Mouse (Mus musculus): ENCODE measurements at regions not wholly inside any gene's neighbourhood (a gene's known extent, or its start where the extent isn't known, plus 50 kb on each side); places are given as distances from the start of the nearest gene placed in this dataset.

GRCm38 (mm10) chr4:72329026-72329390 is 128.3 kb upstream of the Tle1 start:
- no peak for DNase-seq (ENCODE audit: low spot score)

GRCm38 (mm10) chr4:72328282-72329025 is 127.7 kb upstream of the Tle1 start:
- no peak for DNase-seq (ENCODE audit: low spot score)

GRCm38 (mm10) chr4:72324913-72325312 is 124.2 kb upstream of the Tle1 start:
- no peak for DNase-seq (ENCODE audit: low spot score)

- DNase-seq (ENCODE audit: low spot score), result no peak
These were observed 84.5 kb upstream of the Tle1 start for GRCm38 (mm10) chr4:72285112-72285675.

GRCm38 (mm10) chr4:72250531-72250930 is 49.8 kb upstream of the Tle1 start:
- DNase-seq (ENCODE audit: low spot score), result no peak

All from testis, postnatal 10 days (tissue).